Mouse (Mus musculus) myocyte (in vitro differentiated cells): Measurements from ENCODE around the gene Tha1.

Source experiments
- CEBPB ChIP-seq: IDR thresholded peaks from 2 replicates; pipeline ENCODE4 v1.6.1; 2011; ENCODE audit warnings: mild to moderate bottlenecking, moderate library complexity; ENCODE audit not compliant: poor library complexity, insufficient read depth, severe bottlenecking
- E2F4 ChIP-seq: IDR thresholded peaks from one replicate; pipeline ENCODE4 v1.6.1; 2011; ENCODE audit warnings: mild to moderate bottlenecking, control low read depth, moderate library complexity; ENCODE audit not compliant: insufficient read depth
- MAX ChIP-seq: IDR thresholded peaks from one replicate; pipeline ENCODE4 v1.6.1; 2011; ENCODE audit warnings: low read depth, mild to moderate bottlenecking, control low read depth
- POLR2A ChIP-seq: IDR thresholded peaks from one replicate; pipeline ENCODE4 v1.6.1; 2011; ENCODE audit warnings: low read depth, mild to moderate bottlenecking, control low read depth, moderate library complexity; ENCODE audit not compliant: insufficient read length
- POLR2AphosphoS2 ChIP-seq: IDR thresholded peaks from one replicate; pipeline ENCODE4 v1.6.1; 2011; ENCODE audit warnings: low read depth, control low read depth; ENCODE audit not compliant: insufficient read length
- SRF ChIP-seq: IDR thresholded peaks from one replicate; pipeline ENCODE4 v1.6.1; 2011; ENCODE audit warnings: low read depth; ENCODE audit not compliant: control insufficient read depth, insufficient read length
- TCF12 ChIP-seq: IDR thresholded peaks from one replicate; pipeline ENCODE4 v1.6.1; 2011; ENCODE audit warnings: mild to moderate bottlenecking, control low read depth; ENCODE audit not compliant: poor library complexity, insufficient read depth, severe bottlenecking
- TCF3 ChIP-seq: IDR thresholded peaks from one replicate; pipeline ENCODE4 v1.6.1; 2011; ENCODE audit warnings: low read depth, control low read depth; ENCODE audit not compliant: insufficient read length
- USF1 ChIP-seq: IDR thresholded peaks from one replicate; pipeline ENCODE4 v1.6.1; 2011; ENCODE audit warnings: low read depth, mild to moderate bottlenecking, control low read depth, moderate library complexity

DNA sequence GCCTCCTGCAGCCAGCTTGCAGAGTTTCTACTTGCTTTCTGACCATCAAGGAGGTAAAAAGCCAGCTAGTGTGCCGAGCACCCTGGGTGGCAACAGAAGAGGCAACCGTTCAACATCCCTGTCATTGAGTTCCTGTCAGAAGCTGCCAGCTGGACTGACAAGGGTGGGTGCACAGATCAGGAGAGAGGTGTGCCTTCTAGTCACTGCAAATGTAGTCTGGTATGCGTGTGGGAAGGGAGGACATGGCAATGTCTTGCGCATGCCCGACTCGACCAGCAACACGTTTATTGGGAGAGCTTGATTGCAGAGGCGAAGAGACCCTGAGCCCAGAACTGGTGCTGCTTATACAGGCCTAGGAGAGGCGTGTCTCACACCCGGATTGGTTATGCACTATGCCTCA is 15.8 kb downstream of the Tha1 start:
- TF ChIP-seq POLR2AphosphoS2 = peak; percentile 48
- no peak for TF ChIP-seq POLR2A
- TF ChIP-seq E2F4 = no peak
- no peak for TF ChIP-seq MAX
- no peak for TF ChIP-seq USF1
- no peak for TF ChIP-seq TCF12
- TF ChIP-seq CEBPB = no peak
- TF ChIP-seq SRF = no peak
- no peak for TF ChIP-seq TCF3
